Mouse (Mus musculus) left cerebral cortex, postnatal 10 days (tissue): ENCODE results near the gene Reps2. TPM values are rescaled to one million over a fixed set of nuclear protein-coding genes. Genes with fewer than 3 reads are reported as not detected.

Experiments used
- DNase-seq, 2 experiments: peaks; one replicate each; pipeline ENCODE4 v3.0.0; 2021 to 2022; ENCODE audit warnings: low spot score in 2 of 2, mixed read lengths in 1 of 2; ENCODE audit errors: extremely low spot score in 1 of 2
- intact Hi-C: fragments of 180-260 bp; cut with DNase I; formaldehyde crosslinking; loops from one replicate; pipeline ENCODE4 v1.15.1; 2025
- total RNA-seq, 2 experiments: library from RNA; stranded (reverse); gene quantifications; 2 replicates each; pipeline ENCODE4 v1.2.3; 2021

Gene Reps2
- 10 to 100 TPM; 84.1 to 89.3 TPM for total RNA-seq

- intact Hi-C loops, result no loop called here
- peak; percentile 33 to 88 for DNase-seq
These were observed at the start of gene Reps2 for GRCm38 (mm10) chrX:162643091-162643788. Gene Reps2 (minus strand): TSS chrX:162643649.

GRCm38 (mm10) chrX:162691272-162691671 is 47.8 kb upstream of the Reps2 start:
- intact Hi-C loops, result no loop called here
- no peak for DNase-seq

GRCm38 (mm10) chrX:162685394-162685793 is 41.9 kb upstream of the Reps2 start:
- DNase-seq, result no peak
- intact Hi-C loops, result no loop called here

- intact Hi-C loops, result no loop called here
- no peak for DNase-seq
These were observed 36.1 kb upstream of the Reps2 start for GRCm38 (mm10) chrX:162679506-162679905.

- no peak for DNase-seq
- intact Hi-C loops, result no loop called here
These were observed 35.4 kb upstream of the Reps2 start for GRCm38 (mm10) chrX:162678820-162679219.

GRCm38 (mm10) chrX:162666166-162666565 is 22.7 kb upstream of the Reps2 start:
- DNase-seq, result no peak
- intact Hi-C loops, result no loop called here

GRCm38 (mm10) chrX:162660182-162660581 is 16.7 kb upstream of the Reps2 start:
- intact Hi-C loops, result no loop called here
- no peak for DNase-seq

GRCm38 (mm10) chrX:162653518-162653917 is 10.1 kb upstream of the Reps2 start:
- DNase-seq, result no peak
- intact Hi-C loops, result no loop called here

- intact Hi-C loops, result no loop called here
- DNase-seq, result no peak
These were observed 9.0 kb upstream of the Reps2 start for GRCm38 (mm10) chrX:162652445-162652844.

GRCm38 (mm10) chrX:162651125-162651524 is 7.7 kb upstream of the Reps2 start:
- intact Hi-C loops, result no loop called here
- no peak for DNase-seq

GRCm38 (mm10) chrX:162643789-162644092 is 292 bp upstream of the Reps2 start:
- DNase-seq, result no peak
- intact Hi-C loops, result no loop called here

GRCm38 (mm10) chrX:162642402-162643090 is 903 bp downstream of the Reps2 start:
- intact Hi-C loops, result no loop called here
- no peak for DNase-seq

GRCm38 (mm10) chrX:162641764-162642163 is 1.7 kb downstream of the Reps2 start:
- no peak for DNase-seq
- intact Hi-C loops, result no loop called here

- DNase-seq, result no peak
- intact Hi-C loops, result no loop called here
These were observed 8.3 kb downstream of the Reps2 start for GRCm38 (mm10) chrX:162635159-162635558.

GRCm38 (mm10) chrX:162622091-162622437 is 21.4 kb downstream of the Reps2 start:
- intact Hi-C loops, result no loop called here
- no peak for DNase-seq

GRCm38 (mm10) chrX:162621194-162622090 is 22.0 kb downstream of the Reps2 start:
- intact Hi-C loops, result no loop called here
- DNase-seq, result no peak

- DNase-seq, result no peak
- intact Hi-C loops, result no loop called here
These were observed 23.7 kb downstream of the Reps2 start for GRCm38 (mm10) chrX:162619705-162620104.

- intact Hi-C loops, result no loop called here
- DNase-seq, result no peak
These were observed 24.9 kb downstream of the Reps2 start for GRCm38 (mm10) chrX:162618547-162618946.

- intact Hi-C loops, result no loop called here
- DNase-seq, result no peak
These were observed 37.3 kb downstream of the Reps2 start for GRCm38 (mm10) chrX:162606113-162606512.

- intact Hi-C loops, result no loop called here
- no peak for DNase-seq
These were observed 43.8 kb downstream of the Reps2 start for GRCm38 (mm10) chrX:162599666-162600065.
